Mouse (Mus musculus) liver, embryonic 13.5 days (tissue): ENCODE data around the gene Col24a1. TPM values are rescaled to one million over a fixed set of nuclear protein-coding genes. Genes with fewer than 3 reads are reported as not detected.

Experiments used
- ATAC-seq: fragments of 200-750 bp; cut with Nextera tagmentation; 2 replicates; pipeline ENCODE4 v1.8.0; 2017; ENCODE audit warnings: low read depth, mild to moderate bottlenecking, moderate number of reproducible peaks, moderate library complexity
- DNase-seq: peaks from one replicate; pipeline ENCODE4 v3.0.0; 2022
- H3K27ac ChIP-seq: fragments of 300-500 bp; sonication (generic); 2 replicates; pipeline ENCODE4 v1.5.1; 2015; ENCODE audit warnings: moderate library complexity, mild to moderate bottlenecking, inconsistent platforms
- H3K27me3 ChIP-seq: fragments of 300-500 bp; sonication (generic); 2 replicates; pipeline ENCODE4 v1.6.1; 2015; ENCODE audit warnings: mild to moderate bottlenecking, inconsistent platforms
- H3K36me3 ChIP-seq: fragments of 300-500 bp; sonication (generic); 2 replicates; pipeline ENCODE4 v1.6.1; 2015; ENCODE audit warnings: mild to moderate bottlenecking, inconsistent platforms
- H3K4me1 ChIP-seq: fragments of 300-500 bp; sonication (generic); replicated peaks from 2 replicates; pipeline ENCODE4 v1.6.1; 2015; ENCODE audit warnings: inconsistent platforms
- H3K4me2 ChIP-seq: fragments of 300-500 bp; sonication (generic); 2 replicates; pipeline ENCODE4 v1.6.1; 2015; ENCODE audit warnings: inconsistent platforms, mild to moderate bottlenecking, moderate library complexity
- H3K4me3 ChIP-seq: fragments of 300-500 bp; sonication (generic); replicated peaks from 2 replicates; pipeline ENCODE4 v1.5.1; 2015; ENCODE audit warnings: mild to moderate bottlenecking, inconsistent platforms
- H3K9ac ChIP-seq: fragments of 300-500 bp; sonication (generic); 2 replicates; pipeline ENCODE4 v1.6.1; 2015; ENCODE audit warnings: mild to moderate bottlenecking, inconsistent platforms
- H3K9me3 ChIP-seq: fragments of 300-500 bp; sonication (generic); replicated peaks from 2 replicates; pipeline ENCODE4 v1.6.1; 2016; ENCODE audit warnings: inconsistent platforms
- WGBS: fragments of 180-500 bp; shearing (Covaris S2); methylation state at CpG from one replicate; pipeline ENCODE4 v1.1.7; 2015; ENCODE audit not compliant: insufficient replicate concordance; 5-methylcytosine and 5-hydroxymethylcytosine counted together
- polyA plus RNA-seq: library from polyadenylated mRNA; unstranded; fragments of >200 nt; fragmentation: Nextera tagmentation; extraction: Ambion mirVana; gene quantifications from 2 replicates; pipeline ENCODE4 v1.2.1, GENCODE M21; 2015

Col24a1 gene
- polyA plus RNA-seq, 1 experiment from 2014 or later: 0.18 TPM

DNA sequence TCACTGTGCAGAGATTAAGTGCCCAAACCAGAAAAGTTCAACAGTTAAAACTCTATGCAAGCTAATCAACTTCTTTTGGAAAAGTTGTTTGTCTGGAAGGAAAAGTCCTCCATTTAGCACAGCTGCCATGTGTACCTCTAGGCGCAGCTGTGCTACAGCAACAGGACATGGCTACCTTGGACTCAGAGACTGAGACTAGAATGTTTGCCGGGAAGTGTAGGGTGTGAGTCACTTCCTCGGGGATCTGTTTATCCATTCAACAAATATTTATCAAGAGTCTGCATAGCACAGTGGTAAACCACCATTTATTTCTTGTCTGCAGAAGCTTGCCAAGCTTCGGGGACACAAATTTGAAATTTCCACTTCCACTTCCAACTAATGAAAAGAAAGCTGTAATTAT, 178.8 kb downstream of the Col24a1 start:
- no peak overlapping the region for H3K9ac ChIP-seq
- no peak overlapping the region for H3K4me3 ChIP-seq
- no peaks in the 10 kb centered on the region for H3K27me3 ChIP-seq
- H3K4me2 ChIP-seq: no peak overlapping the region
- H3K27ac ChIP-seq: no peak overlapping the region
- no peaks in the 10 kb centered on the region for H3K4me1 ChIP-seq
- no peak for DNase-seq
- no peak for ATAC-seq
- no peaks in the 10 kb centered on the region for H3K36me3 ChIP-seq
- H3K9me3 ChIP-seq: no peaks in the 10 kb centered on the region
- WGBS: 36% methylated on average over 4 of the region's 4 CpGs

DNA sequence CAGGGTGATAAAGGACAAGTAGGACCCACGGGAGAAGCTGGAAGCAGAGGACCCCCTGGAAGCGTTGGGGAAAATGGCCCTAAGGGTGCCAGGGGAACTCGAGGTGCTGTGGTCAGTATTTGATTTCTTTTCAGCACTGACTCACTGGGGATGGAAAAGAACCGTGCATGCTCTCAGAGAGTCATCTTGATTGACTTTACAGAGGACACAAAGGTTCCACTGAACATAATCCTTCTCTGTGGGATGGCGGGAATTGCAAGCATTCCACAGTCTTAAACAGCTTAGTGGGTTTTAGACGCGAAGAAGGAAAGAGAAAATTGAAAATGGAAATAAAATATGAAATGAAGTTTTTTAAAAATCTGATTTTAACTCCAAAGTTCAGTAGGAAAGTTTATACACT, 181.9 kb downstream of the Col24a1 start:
- ATAC-seq: no peak
- 60% methylated on average over 7 of the region's 7 CpGs for WGBS
- Histone ChIP-seq H3K27me3 (no peaks in the 10 kb centered on the region), H3K36me3 (no peaks in the 10 kb centered on the region), H3K9ac (no peak overlapping the region), H3K4me3 (no peak overlapping the region), H3K4me2 (no peak overlapping the region), H3K4me1 (no peaks in the 10 kb centered on the region), H3K27ac (no peak overlapping the region), H3K9me3 (no peaks in the 10 kb centered on the region)
- DNase-seq: no peak

DNA sequence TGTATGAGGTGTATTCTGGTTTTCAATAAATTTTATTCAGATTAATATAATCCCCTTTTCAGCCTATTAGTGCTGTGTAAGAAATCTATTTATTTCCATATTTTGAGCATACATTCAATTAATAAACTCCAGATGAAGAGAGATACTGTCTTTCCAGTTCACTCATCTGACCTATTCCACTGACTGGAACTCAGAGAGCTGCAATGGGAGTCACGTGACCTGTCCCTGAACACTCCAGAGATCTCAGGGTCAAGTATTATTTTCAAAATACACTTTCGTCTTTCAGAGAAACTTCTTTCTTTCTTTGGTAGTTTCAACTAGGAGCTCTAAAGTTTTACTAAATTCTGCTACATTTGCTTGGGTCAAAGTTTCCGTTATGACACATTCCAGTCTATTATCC, 184.4 kb downstream of the Col24a1 start:
- 68% methylated on average over 3 of the region's 3 CpGs for WGBS
- DNase-seq: no peak

DNA sequence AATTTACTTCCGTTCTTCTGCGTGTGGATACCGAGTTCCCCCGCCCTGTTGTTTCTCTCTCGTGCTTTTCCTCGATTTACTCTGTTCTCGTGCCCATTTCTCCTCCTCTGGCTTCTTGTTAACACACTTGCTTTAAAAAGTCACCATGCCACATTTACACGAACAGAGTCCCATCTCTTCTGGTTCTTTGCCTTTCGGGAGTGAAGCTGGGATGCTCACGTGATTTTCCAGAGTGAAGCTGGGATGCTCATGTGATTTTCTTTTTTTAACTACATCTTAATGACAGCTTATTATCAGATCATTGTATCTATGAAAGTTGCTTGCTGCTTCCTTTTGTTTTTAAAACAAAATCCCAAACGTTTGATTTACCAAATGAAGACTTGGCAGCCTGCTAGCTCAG, 184.8 kb downstream of the Col24a1 start:
- H3K4me2 ChIP-seq: no peak overlapping the region
- WGBS: 62% methylated on average over 11 of the region's 11 CpGs
- ATAC-seq: no peak

More for the DNA sequence above, 184.4 kb downstream of the Col24a1 start:
- no peaks in the 10 kb centered on the region for H3K27me3 ChIP-seq
- H3K27ac ChIP-seq: no peak overlapping the region
- no peak overlapping the region for H3K4me2 ChIP-seq
- H3K4me3 ChIP-seq: no peak overlapping the region
- H3K9me3 ChIP-seq: no peaks in the 10 kb centered on the region
- no peak overlapping the region for H3K9ac ChIP-seq
- ATAC-seq: no peak
- no peaks in the 10 kb centered on the region for H3K36me3 ChIP-seq
- H3K4me1 ChIP-seq: no peaks in the 10 kb centered on the region

GRCm38 (mm10) chr3:145478446-145478845, 186.2 kb downstream of the Col24a1 start:
- no peak for DNase-seq
- no peaks in the 10 kb centered on the region for H3K27me3 ChIP-seq
- H3K9me3 ChIP-seq: no peaks in the 10 kb centered on the region
- H3K4me1 ChIP-seq: no peaks in the 10 kb centered on the region
- no peak for ATAC-seq
- no peak overlapping the region for H3K9ac ChIP-seq
- H3K4me3 ChIP-seq: no peak overlapping the region
- H3K27ac ChIP-seq: no peak overlapping the region
- H3K4me2 ChIP-seq: no peak overlapping the region
- H3K36me3 ChIP-seq: no peaks in the 10 kb centered on the region
- 36% methylated on average over 5 of the region's 5 CpGs for WGBS

More for the DNA sequence above, 184.8 kb downstream of the Col24a1 start:
- Histone ChIP-seq H3K4me3 (no peak overlapping the region), H3K27me3 (no peaks in the 10 kb centered on the region), H3K9ac (no peak overlapping the region), H3K27ac (no peak overlapping the region), H3K4me1 (no peaks in the 10 kb centered on the region), H3K9me3 (no peaks in the 10 kb centered on the region), H3K36me3 (no peaks in the 10 kb centered on the region)
- DNase-seq: no peak

- 66% methylated on average over 1 of the region's 1 CpGs for WGBS
Measured at GRCm38 (mm10) chr3:145490279-145490678, 198.0 kb downstream of the Col24a1 start.

GRCm38 (mm10) chr3:145491326-145491725, 199.1 kb downstream of the Col24a1 start:
- H3K36me3 ChIP-seq: no peaks in the 10 kb centered on the region
- ATAC-seq: no peak
- no peak overlapping the region for H3K4me2 ChIP-seq
- H3K27ac ChIP-seq: no peak overlapping the region
- no peak for DNase-seq
- H3K9ac ChIP-seq: no peak overlapping the region
- no peaks in the 10 kb centered on the region for H3K9me3 ChIP-seq
- no peak overlapping the region for H3K4me3 ChIP-seq
- 58% methylated on average over 3 of the region's 3 CpGs for WGBS
- H3K4me1 ChIP-seq: no peaks in the 10 kb centered on the region
- H3K27me3 ChIP-seq: no peaks in the 10 kb centered on the region

More at GRCm38 (mm10) chr3:145490279-145490678, 198.0 kb downstream of the Col24a1 start:
- Histone ChIP-seq H3K27me3 (no peaks in the 10 kb centered on the region), H3K9me3 (no peaks in the 10 kb centered on the region), H3K4me2 (no peak overlapping the region), H3K4me3 (no peak overlapping the region), H3K27ac (no peak overlapping the region), H3K9ac (no peak overlapping the region), H3K4me1 (no peaks in the 10 kb centered on the region), H3K36me3 (no peaks in the 10 kb centered on the region)
- no peak for ATAC-seq
- no peak for DNase-seq

DNA sequence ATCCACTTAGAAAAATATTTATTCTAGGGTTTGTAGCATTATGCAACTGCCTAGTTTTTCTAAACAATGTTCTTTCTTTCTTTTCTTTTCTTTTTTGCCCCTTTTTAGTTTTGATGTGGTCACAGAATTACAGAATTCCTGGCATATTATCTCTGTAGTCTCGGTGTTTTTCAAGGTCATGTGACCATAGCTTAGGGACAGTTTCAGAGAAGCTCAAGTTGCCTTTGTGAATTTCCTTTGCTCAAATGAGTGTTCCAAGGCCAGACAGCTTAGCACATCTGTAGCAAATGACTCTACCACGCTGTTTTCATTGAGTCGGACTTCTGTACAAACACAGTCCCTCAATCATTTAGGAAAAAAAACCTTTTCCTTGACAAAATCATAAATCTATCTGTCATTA, 205.9 kb downstream of the Col24a1 start:
- Histone ChIP-seq H3K9ac (no peak overlapping the region), H3K27me3 (no peaks in the 10 kb centered on the region), H3K9me3 (no peaks in the 10 kb centered on the region), H3K27ac (no peak overlapping the region), H3K4me2 (no peak overlapping the region), H3K4me1 (no peaks in the 10 kb centered on the region), H3K4me3 (no peak overlapping the region), H3K36me3 (no peaks in the 10 kb centered on the region)
- ATAC-seq (no peak), DNase-seq (no peak)
- 50% methylated on average over 3 of the region's 3 CpGs for WGBS

GRCm38 (mm10) chr3:145498893-145499292, 206.6 kb downstream of the Col24a1 start:
- no peaks in the 10 kb centered on the region for H3K9me3 ChIP-seq
- no peaks in the 10 kb centered on the region for H3K36me3 ChIP-seq
- H3K27ac ChIP-seq: no peak overlapping the region
- no peak overlapping the region for H3K4me3 ChIP-seq
- DNase-seq: no peak
- ATAC-seq: no peak
- H3K27me3 ChIP-seq: no peaks in the 10 kb centered on the region
- no peak overlapping the region for H3K9ac ChIP-seq
- H3K4me1 ChIP-seq: no peaks in the 10 kb centered on the region
- no peak overlapping the region for H3K4me2 ChIP-seq
- WGBS: 57% methylated on average over 6 of the region's 6 CpGs

DNA sequence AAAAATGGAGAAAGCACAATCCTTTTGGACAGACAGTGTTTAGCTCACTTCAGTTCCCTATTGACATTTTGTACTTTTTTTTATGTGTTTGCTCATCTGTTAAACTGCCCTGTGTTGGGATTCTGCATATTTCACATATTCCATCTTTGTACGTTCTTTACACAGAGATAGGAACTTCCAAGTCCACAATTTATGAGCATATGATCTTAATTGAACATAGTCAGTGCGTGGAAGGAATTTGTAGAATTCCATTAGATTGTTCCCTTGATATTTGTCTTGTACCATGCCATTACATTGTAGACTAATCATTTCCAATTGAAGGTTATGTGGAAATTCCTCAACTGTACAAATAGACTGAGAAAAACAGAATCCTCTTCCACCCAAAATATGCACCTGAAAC, 212.6 kb downstream of the Col24a1 start:
- no peak overlapping the region for H3K4me2 ChIP-seq
- no peak overlapping the region for H3K27ac ChIP-seq
- DNase-seq (no peak), ATAC-seq (no peak)
- no peak overlapping the region for H3K9ac ChIP-seq
- H3K4me3 ChIP-seq: no peak overlapping the region
- no peaks in the 10 kb centered on the region for H3K27me3 ChIP-seq
- H3K4me1 ChIP-seq: 0 out of 2 replicates have a peak, but pooled peaks cover 2% of the 10 kb centered on the region
- H3K9me3 ChIP-seq: no peaks in the 10 kb centered on the region
- no peaks in the 10 kb centered on the region for H3K36me3 ChIP-seq
- WGBS: 55% methylated on average over 2 of the region's 2 CpGs

GRCm38 (mm10) chr3:145508550-145508949, 216.3 kb downstream of the Col24a1 start:
- WGBS: 67% methylated on average over 7 of the region's 7 CpGs
- Histone ChIP-seq H3K36me3 (no peaks in the 10 kb centered on the region), H3K4me1 (0 out of 2 replicates have a peak, but pooled peaks cover 2% of the 10 kb centered on the region), H3K4me2 (no peak overlapping the region), H3K9me3 (no peaks in the 10 kb centered on the region), H3K9ac (no peak overlapping the region), H3K27me3 (no peaks in the 10 kb centered on the region), H3K27ac (no peak overlapping the region), H3K4me3 (no peak overlapping the region)
- no peak for DNase-seq
- ATAC-seq: peak; percentile 80

DNA sequence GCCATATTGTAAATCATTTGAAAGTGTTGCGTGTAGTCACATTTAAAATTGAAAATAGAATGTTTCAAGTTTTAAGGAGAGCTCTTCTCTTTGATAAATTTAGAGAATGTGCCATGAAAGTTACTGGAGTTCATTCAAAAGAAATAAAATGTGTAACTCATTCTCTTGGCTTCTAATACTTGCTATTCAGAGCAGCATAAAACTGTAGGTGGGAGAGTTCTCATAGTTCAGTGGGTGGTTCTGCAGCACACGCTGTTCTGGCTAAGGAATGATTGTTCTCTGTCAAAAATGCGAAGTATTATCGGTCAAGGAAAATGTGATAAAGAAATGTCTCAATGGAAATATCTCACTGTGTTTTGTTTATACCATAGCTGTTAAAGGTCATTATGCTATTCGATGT, 221.9 kb downstream of the Col24a1 start:
- Histone ChIP-seq H3K27me3 (no peaks in the 10 kb centered on the region), H3K36me3 (no peaks in the 10 kb centered on the region), H3K9ac (no peak overlapping the region), H3K4me2 (no peak overlapping the region), H3K4me3 (no peak overlapping the region), H3K27ac (no peak overlapping the region), H3K4me1 (no peaks in the 10 kb centered on the region), H3K9me3 (no peaks in the 10 kb centered on the region)
- no peak for ATAC-seq
- no peak for DNase-seq
- 74% methylated on average over 5 of the region's 5 CpGs for WGBS
